Mouse (Mus musculus) liver, embryonic 12.5 days (tissue): Measurements from ENCODE around the gene Ascc1. TPM values are rescaled to one million over a fixed set of nuclear protein-coding genes. Genes with fewer than 3 reads are reported as not detected.

Experiments
- ATAC-seq: fragments of 200-750 bp; cut with Nextera tagmentation; 2 replicates; pipeline ENCODE4 v1.8.0; 2017; ENCODE audit warnings: moderate number of reproducible peaks, mild to moderate bottlenecking, moderate library complexity
- H3K27ac ChIP-seq: fragments of 300-500 bp; sonication (generic); 2 replicates; pipeline ENCODE4 v1.5.1; 2016; ENCODE audit warnings: mild to moderate bottlenecking
- H3K27me3 ChIP-seq: fragments of 300-500 bp; sonication (generic); replicated peaks from 2 replicates; pipeline ENCODE4 v1.6.1; 2016; ENCODE audit warnings: mild to moderate bottlenecking, moderate library complexity
- H3K36me3 ChIP-seq: fragments of 300-500 bp; sonication (generic); 2 replicates; pipeline ENCODE4 v1.6.1; 2016; ENCODE audit warnings: mild to moderate bottlenecking, moderate library complexity
- H3K4me1 ChIP-seq: fragments of 300-500 bp; sonication (generic); 2 replicates; pipeline ENCODE4 v1.6.1; 2016
- H3K4me2 ChIP-seq: fragments of 300-500 bp; sonication (generic); 2 replicates; pipeline ENCODE4 v1.6.1; 2016; ENCODE audit warnings: mild to moderate bottlenecking, moderate library complexity
- H3K4me3 ChIP-seq: fragments of 300-500 bp; sonication (generic); 2 replicates; pipeline ENCODE4 v1.5.1; 2016; ENCODE audit warnings: mild to moderate bottlenecking, moderate library complexity
- H3K9ac ChIP-seq: fragments of 300-500 bp; sonication (generic); 2 replicates; pipeline ENCODE4 v1.6.1; 2016; ENCODE audit warnings: mild to moderate bottlenecking, moderate library complexity
- H3K9me3 ChIP-seq: fragments of 300-500 bp; sonication (generic); replicated peaks from 2 replicates; pipeline ENCODE4 v1.6.1; 2016; ENCODE audit warnings: mild to moderate bottlenecking, moderate library complexity
- WGBS: fragments of 180-500 bp; shearing (Covaris S2); methylation state at CpG from one replicate; pipeline ENCODE4 v1.1.7; 2016; ENCODE audit not compliant: insufficient replicate concordance; 5-methylcytosine and 5-hydroxymethylcytosine counted together
- polyA plus RNA-seq: library from polyadenylated mRNA; unstranded; fragments of >200 nt; fragmentation: Nextera tagmentation; extraction: Ambion mirVana; gene quantifications from 2 replicates; pipeline ENCODE4 v1.2.1, GENCODE M21; 2016

Gene Ascc1
- polyA plus RNA-seq, 1 experiment from 2014 or later, result 22.6 TPM

GRCm38 (mm10) chr10:60108321-60109111 lies 105.9 kb downstream of the Ascc1 start:
- H3K36me3 ChIP-seq, result no peaks in the 10 kb centered on the region
- H3K9me3 ChIP-seq, result no peaks in the 10 kb centered on the region
- ATAC-seq, result no peak
- no peak overlapping the region for H3K4me3 ChIP-seq
- no peak overlapping the region for H3K9ac ChIP-seq
- H3K4me2 ChIP-seq, result no peak overlapping the region
- peaks cover 94% of the 10 kb centered on the region for H3K27me3 ChIP-seq
- H3K27ac ChIP-seq, result no peak overlapping the region
- WGBS, result 41% methylated on average over 15 of the region's 17 CpGs
- H3K4me1 ChIP-seq, result peaks cover 15% of the 10 kb centered on the region

DNA sequence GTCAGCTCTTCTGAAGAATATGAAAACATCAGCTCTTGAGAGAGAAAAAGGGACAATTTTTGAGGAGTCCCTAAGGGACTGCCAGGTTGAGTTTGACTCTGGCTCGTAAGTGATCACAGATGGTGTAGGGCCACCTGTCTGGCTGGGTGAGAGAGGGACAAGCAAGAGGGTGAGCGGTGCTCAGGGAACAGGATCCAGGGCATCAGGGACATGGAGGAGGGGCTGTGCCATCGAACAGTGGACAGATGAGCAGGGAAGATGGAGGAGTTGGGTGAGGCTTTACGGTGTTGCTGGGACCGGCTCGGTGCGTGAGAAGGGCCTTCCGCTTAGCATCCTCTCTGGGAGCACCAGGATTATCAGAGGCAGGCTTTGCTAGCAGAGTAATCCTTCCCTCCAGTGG lies 106.7 kb downstream of the Ascc1 start:
- Histone ChIP-seq H3K9me3 (no peaks in the 10 kb centered on the region), H3K4me3 (no peak overlapping the region), H3K4me2 (no peak overlapping the region), H3K4me1 (peaks cover 15% of the 10 kb centered on the region), H3K27ac (no peak overlapping the region), H3K36me3 (no peaks in the 10 kb centered on the region), H3K27me3 (peaks cover 97% of the 10 kb centered on the region), H3K9ac (no peak overlapping the region)
- ATAC-seq, result no peak
- 76% methylated on average over 8 of the region's 8 CpGs for WGBS

DNA sequence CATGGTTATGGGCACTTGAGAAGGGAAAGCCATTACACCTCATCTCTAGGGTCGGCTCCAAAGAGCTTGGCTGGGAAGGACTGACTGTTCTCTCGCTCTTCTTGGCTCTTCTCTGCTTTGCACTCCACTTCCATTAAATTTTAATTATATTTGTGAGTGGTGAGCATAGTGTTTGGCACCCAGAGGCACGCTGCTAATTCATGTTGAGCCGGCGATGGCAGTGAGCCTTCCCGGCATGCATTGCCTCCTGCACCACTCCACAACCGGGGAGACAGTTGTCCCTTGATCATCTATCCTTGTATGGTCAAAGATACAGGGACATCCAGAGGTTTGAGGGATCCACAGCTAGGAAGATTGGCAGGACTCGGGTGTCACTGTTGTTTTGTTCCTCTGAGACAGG lies 107.4 kb downstream of the Ascc1 start:
- ATAC-seq, result no peak
- no peak overlapping the region for H3K4me3 ChIP-seq
- H3K9me3 ChIP-seq, result no peaks in the 10 kb centered on the region
- H3K9ac ChIP-seq, result no peak overlapping the region
- H3K4me2 ChIP-seq, result no peak overlapping the region
- H3K27ac ChIP-seq, result no peak overlapping the region
- peaks cover 15% of the 10 kb centered on the region for H3K4me1 ChIP-seq
- H3K36me3 ChIP-seq, result no peaks in the 10 kb centered on the region
- H3K27me3 ChIP-seq, result peaks cover 93% of the 10 kb centered on the region
- WGBS, result 72% methylated on average over 8 of the region's 8 CpGs

DNA sequence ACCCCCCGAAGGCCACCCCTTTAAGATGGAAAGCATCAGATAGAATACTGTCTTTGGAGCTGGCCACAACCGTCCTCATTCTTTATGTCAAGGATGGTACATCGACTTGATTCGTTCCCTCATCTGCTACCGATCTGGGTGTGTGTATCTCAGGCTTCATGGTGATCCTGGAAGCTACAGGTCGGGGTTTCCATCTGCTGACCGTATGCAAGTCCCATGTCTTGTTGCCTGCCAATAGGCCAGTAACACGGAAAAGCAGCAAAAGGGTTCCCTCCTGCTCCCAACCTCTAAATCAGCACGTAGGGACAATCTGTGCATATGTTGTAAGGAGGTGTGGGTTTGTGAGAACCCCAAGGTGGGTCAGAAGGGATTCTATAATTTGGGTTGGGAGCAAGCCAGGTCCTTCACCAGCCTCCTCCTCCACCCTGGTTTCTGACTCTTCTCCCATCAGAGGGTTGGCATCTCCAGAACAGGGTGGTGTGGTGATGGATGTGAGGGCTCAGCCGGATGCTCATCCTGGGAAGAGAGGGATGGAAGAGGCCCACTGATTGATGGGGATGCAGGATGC lies 108.4 kb downstream of the Ascc1 start:
- H3K27me3 ChIP-seq, result peaks cover 91% of the 10 kb centered on the region
- no peaks in the 10 kb centered on the region for H3K9me3 ChIP-seq
- peaks cover 15% of the 10 kb centered on the region for H3K4me1 ChIP-seq

DNA sequence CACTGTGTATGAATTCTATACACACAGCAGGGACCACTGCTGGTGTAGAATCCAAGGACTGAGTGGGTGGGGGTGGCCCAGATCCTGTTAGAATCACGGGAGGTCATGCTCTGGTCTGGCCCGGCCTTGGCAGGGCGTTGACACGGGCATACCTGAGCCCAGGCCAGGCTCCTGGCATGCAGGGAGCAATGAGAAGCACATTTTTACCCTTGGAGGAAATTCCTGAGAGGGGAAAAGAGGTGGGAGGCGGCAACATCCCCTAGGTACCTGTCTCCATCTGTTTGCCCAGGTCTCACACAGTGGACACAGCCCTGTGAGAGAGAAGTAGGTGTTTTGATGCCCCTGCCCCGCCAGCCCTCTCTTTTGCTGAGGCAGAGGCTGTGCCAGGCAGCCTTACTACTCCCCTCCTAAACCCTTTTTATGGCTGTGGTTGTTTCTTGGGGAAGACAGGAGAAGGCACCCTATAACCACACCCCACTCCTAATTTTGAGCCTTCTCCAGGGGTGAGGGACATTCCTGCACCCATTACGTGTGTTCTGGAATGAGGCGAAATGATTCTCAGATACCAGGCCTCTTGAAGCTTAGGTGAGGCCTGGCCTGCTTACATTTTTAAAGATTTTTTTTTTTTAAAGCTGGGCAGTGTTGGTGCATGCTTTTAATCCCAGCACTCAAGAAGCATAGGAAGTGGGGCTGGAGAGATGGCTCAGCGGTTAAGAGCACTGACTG lies 111.5 kb downstream of the Ascc1 start:
- no peaks in the 10 kb centered on the region for H3K9me3 ChIP-seq
- H3K4me3 ChIP-seq, result no peak overlapping the region
- no peak overlapping the region for H3K4me2 ChIP-seq
- no peak overlapping the region for H3K27ac ChIP-seq
- 72% methylated on average over 9 of the region's 9 CpGs for WGBS
- no peak overlapping the region for H3K9ac ChIP-seq
- no peaks in the 10 kb centered on the region for H3K4me1 ChIP-seq
- H3K36me3 ChIP-seq, result no peaks in the 10 kb centered on the region
- H3K27me3 ChIP-seq, result peaks cover 89% of the 10 kb centered on the region
- no peak for ATAC-seq

More for the DNA sequence above, 108.4 kb downstream of the Ascc1 start:
- Histone ChIP-seq H3K36me3 (no peaks in the 10 kb centered on the region), H3K4me2 (no peak overlapping the region), H3K4me3 (no peak overlapping the region), H3K9ac (no peak overlapping the region), H3K27ac (no peak overlapping the region)
- no peak for ATAC-seq
- 71% methylated on average over 10 of the region's 10 CpGs for WGBS

- Histone ChIP-seq H3K27ac (no peak overlapping the region), H3K27me3 (peaks cover 88% of the 10 kb centered on the region), H3K4me2 (peak overlapping the region; percentile 17; the same call in 1 of the 2 replicates), H3K4me3 (no peak overlapping the region), H3K36me3 (no peaks in the 10 kb centered on the region), H3K9me3 (no peaks in the 10 kb centered on the region), H3K9ac (no peak overlapping the region), H3K4me1 (no peaks in the 10 kb centered on the region)
- no peak for ATAC-seq
- WGBS, result 12% methylated on average over 14 of the region's 14 CpGs
Observed at GRCm38 (mm10) chr10:60115345-60116185, 113.0 kb downstream of the Ascc1 start.

GRCm38 (mm10) chr10:60116997-60117396 lies 114.4 kb downstream of the Ascc1 start:
- Histone ChIP-seq H3K4me2 (no peak overlapping the region), H3K4me1 (no peaks in the 10 kb centered on the region), H3K4me3 (no peak overlapping the region), H3K9me3 (no peaks in the 10 kb centered on the region), H3K27me3 (peaks cover 75% of the 10 kb centered on the region), H3K9ac (no peak overlapping the region), H3K36me3 (no peaks in the 10 kb centered on the region), H3K27ac (no peak overlapping the region)
- ATAC-seq, result no peak
- 46% methylated on average over 4 of the region's 4 CpGs for WGBS

DNA sequence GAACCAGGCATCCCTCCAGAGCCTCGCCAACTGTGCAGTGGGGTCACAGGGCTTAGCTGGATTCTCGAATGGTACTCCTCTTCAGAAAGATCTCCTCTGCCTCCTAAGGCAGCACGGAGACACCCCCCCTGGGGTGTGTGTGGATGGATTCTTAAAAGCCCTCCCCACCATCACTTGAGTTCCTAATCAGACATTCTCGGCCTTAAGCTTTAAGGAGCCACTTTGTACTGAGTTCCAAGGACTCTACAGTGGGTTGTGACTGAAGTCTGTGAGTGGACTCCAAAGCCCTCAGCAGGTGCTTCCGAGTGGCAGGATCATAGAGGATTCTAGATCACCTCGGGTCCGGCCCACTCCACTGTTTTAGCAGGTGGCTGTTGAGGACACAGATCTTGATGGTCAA lies 115.9 kb downstream of the Ascc1 start:
- no peaks in the 10 kb centered on the region for H3K36me3 ChIP-seq
- no peaks in the 10 kb centered on the region for H3K9me3 ChIP-seq
- ATAC-seq, result no peak
- no peak overlapping the region for H3K27ac ChIP-seq
- no peaks in the 10 kb centered on the region for H3K4me1 ChIP-seq
- no peak overlapping the region for H3K4me2 ChIP-seq
- H3K9ac ChIP-seq, result no peak overlapping the region
- WGBS, result 54% methylated on average over 7 of the region's 7 CpGs
- H3K4me3 ChIP-seq, result no peak overlapping the region
- peaks cover 68% of the 10 kb centered on the region for H3K27me3 ChIP-seq

DNA sequence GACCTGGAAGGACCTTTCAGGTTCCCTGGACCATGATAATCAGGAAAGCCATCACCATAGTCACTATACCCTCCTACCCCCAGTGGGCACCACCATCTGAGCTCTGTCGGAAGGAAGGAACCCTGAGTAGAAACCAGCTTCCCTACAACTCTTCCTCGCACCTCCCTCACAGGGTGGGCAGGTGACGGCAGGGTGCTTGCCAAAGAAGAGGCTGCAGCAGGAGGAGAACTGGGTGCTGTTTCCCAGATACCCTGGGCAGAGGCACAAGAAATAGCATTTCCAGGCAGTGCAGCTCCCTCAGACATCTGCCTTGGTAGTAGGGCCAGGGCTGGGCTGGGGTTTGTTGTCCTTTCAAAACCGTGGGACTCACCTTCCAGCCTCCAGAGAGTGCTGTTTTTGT lies 118.0 kb downstream of the Ascc1 start:
- H3K27me3 ChIP-seq, result peaks cover 50% of the 10 kb centered on the region
- 67% methylated on average over 4 of the region's 4 CpGs for WGBS

DNA sequence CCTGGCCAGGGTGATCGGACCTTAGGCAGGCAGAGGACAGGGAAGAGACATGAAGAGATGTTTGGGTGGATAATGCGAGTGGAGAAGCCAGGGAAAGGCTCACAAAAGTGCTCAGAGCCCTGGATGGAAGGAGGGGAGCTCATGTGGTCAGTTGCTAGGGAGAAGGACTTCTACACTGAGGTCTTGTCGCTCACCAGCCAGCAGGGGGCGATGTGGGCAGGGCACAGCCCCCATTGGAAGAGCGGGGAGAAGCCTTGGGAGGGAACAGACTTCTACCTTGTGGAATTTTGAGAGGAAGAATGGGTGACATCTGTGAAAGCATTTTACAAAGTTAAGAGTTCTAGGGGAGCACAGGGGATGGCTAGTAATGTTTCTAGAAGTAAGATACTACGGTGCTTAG lies 121.5 kb downstream of the Ascc1 start:
- Histone ChIP-seq H3K4me2 (no peak overlapping the region), H3K9me3 (no peaks in the 10 kb centered on the region), H3K9ac (no peak overlapping the region), H3K4me1 (peaks cover 7% of the 10 kb centered on the region; the same call in 1 of the 2 replicates), H3K4me3 (no peak overlapping the region), H3K27me3 (peaks cover 27% of the 10 kb centered on the region), H3K27ac (no peak overlapping the region), H3K36me3 (no peaks in the 10 kb centered on the region)
- no peak for ATAC-seq
- 57% methylated on average over 6 of the region's 6 CpGs for WGBS

More for the DNA sequence above, 118.0 kb downstream of the Ascc1 start:
- no peaks in the 10 kb centered on the region for H3K36me3 ChIP-seq
- H3K9me3 ChIP-seq, result no peaks in the 10 kb centered on the region
- H3K4me1 ChIP-seq, result peaks cover 2% of the 10 kb centered on the region; the same call in 1 of the 2 replicates
- no peak overlapping the region for H3K9ac ChIP-seq
- no peak overlapping the region for H3K27ac ChIP-seq
- H3K4me2 ChIP-seq, result no peak overlapping the region
- no peak for ATAC-seq
- no peak overlapping the region for H3K4me3 ChIP-seq

DNA sequence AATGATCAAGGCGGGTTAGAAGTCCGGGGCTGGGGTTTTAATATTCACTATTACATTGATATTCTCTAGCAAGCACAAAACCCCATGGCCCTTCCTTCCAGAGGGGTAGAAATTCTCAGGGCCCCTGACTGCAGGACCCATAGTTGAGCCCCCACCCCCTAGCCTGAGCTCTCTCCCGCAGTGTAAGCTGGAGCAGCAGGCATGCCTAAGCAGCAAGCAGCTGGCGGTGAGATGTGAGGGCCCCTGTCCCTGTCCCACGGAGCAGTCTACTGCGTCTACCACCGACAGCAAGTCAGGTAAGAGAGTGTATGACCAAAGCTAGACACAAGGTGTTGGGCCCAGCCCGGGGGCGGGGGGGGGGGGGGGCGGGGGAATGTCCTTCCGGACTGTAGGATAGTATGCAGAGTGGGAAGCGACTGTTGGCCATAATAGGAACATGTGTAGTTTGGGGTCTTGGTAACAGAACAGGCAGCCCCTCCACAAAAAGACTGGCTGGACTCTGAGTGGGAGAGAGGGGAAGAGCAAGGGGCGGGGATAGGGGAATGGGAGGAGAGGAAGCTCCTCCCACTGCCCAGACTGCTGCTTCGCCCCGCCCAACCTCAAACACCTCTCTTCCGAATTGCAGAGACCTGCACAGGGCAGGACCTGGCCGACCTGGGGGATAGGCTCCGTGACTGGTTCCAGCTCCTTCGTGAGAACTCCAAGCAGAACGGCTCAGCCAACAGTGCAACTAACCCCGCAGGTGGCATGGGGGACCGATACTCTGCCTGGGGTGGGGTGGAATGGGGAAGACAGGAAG lies 123.1 kb downstream of the Ascc1 start:
- peak; percentile 49 for ATAC-seq
- H3K4me1 ChIP-seq, result peaks cover 7% of the 10 kb centered on the region; the same call in 1 of the 2 replicates
- WGBS, result 22% methylated on average over 22 of the region's 22 CpGs

More for the DNA sequence above, 123.1 kb downstream of the Ascc1 start:
- Histone ChIP-seq H3K27ac (no peak overlapping the region), H3K9ac (no peak overlapping the region), H3K4me3 (0 out of 2 replicates have a peak overlapping the region, but pooled peaks have one; percentile 21), H3K36me3 (no peaks in the 10 kb centered on the region), H3K4me2 (peak overlapping the region; percentile 53), H3K27me3 (peaks cover 13% of the 10 kb centered on the region), H3K9me3 (no peaks in the 10 kb centered on the region)
